Mouse (Mus musculus) heart, postnatal 0 days (tissue): ENCODE measurements around the gene Cct8. TPM values are rescaled to one million over a fixed set of nuclear protein-coding genes. Genes with fewer than 3 reads are reported as not detected.

Experiments
- ATAC-seq: fragments of 200-750 bp; cut with Nextera tagmentation; 2 replicates; pipeline ENCODE4 v1.8.0; 2017; ENCODE audit warnings: low read depth, moderate number of reproducible peaks, moderate library complexity; ENCODE audit not compliant: insufficient read depth
- DNase-seq: peaks from one replicate; pipeline ENCODE4 v3.0.0-alpha.2; 2016; ENCODE audit warnings: low spot score
- H3K27ac ChIP-seq: fragments of 300-500 bp; sonication (generic); 2 replicates; pipeline ENCODE4 v1.5.1; 2014; ENCODE audit warnings: low read depth, mild to moderate bottlenecking
- H3K27me3 ChIP-seq: fragments of 300-500 bp; sonication (generic); 2 replicates; pipeline ENCODE4 v1.6.1; 2014; ENCODE audit warnings: low read length, mixed read lengths; ENCODE audit not compliant: control insufficient read depth, insufficient read depth
- H3K36me3 ChIP-seq: fragments of 300-500 bp; sonication (generic); replicated peaks from 2 replicates; pipeline ENCODE4 v1.6.1; 2014; ENCODE audit warnings: low read length, mixed read lengths; ENCODE audit not compliant: control insufficient read depth, insufficient read depth
- H3K4me1 ChIP-seq: fragments of 300-500 bp; sonication (generic); 2 replicates; pipeline ENCODE4 v1.6.1; 2014; ENCODE audit warnings: antibody characterized with exemption; ENCODE audit not compliant: control insufficient read depth, insufficient read depth
- H3K4me2 ChIP-seq: fragments of 300-500 bp; sonication (generic); 2 replicates; pipeline ENCODE4 v1.6.1; 2014; ENCODE audit warnings: low read depth, mild to moderate bottlenecking, low read length, moderate library complexity
- H3K4me3 ChIP-seq: fragments of 300-500 bp; sonication (generic); 2 replicates; pipeline ENCODE4 v1.5.1; 2014; ENCODE audit warnings: low read depth, low read length
- H3K9ac ChIP-seq: fragments of 300-500 bp; sonication (generic); replicated peaks from 2 replicates; pipeline ENCODE4 v1.6.1; 2014; ENCODE audit warnings: low read depth, low read length, mixed read lengths
- H3K9me3 ChIP-seq: fragments of 300-500 bp; sonication (generic); replicated peaks from 2 replicates; pipeline ENCODE4 v1.6.1; 2016; ENCODE audit warnings: low read length; ENCODE audit not compliant: control insufficient read depth
- CTCF ChIP-seq: IDR thresholded peaks from 2 replicates; pipeline ENCODE4 v1.5.1; 2016; ENCODE audit warnings: antibody characterized with exemption, control low read depth, low read depth
- EP300 ChIP-seq: IDR thresholded peaks from 2 replicates; pipeline ENCODE4 v1.6.1; 2016; ENCODE audit warnings: antibody characterized with exemption, low read depth
- WGBS: fragments of 180-500 bp; shearing (Covaris S2); extraction: QIAGEN DNeasy Blood & Tissue Kit; methylation state at CpG from one replicate; pipeline ENCODE4 v1.1.7; 2014; 5-methylcytosine and 5-hydroxymethylcytosine counted together
- polyA plus RNA-seq: library from polyadenylated mRNA; unstranded; fragments of >200 nt; fragmentation: Nextera tagmentation; extraction: Ambion mirVana; gene quantifications from 2 replicates; pipeline ENCODE4 v1.2.1, GENCODE M21; 2015
- total RNA-seq: library from RNA; depleted of rRNA; stranded (reverse); fragments of >200 nt; gene quantifications from 2 replicates; pipeline ENCODE4 v1.2.3, GENCODE M21; 2014; ENCODE audit warnings: low replicate concordance; rRNA removed

The Cct8 gene
- total RNA-seq (89.7 and 126 TPM in 2 replicates), polyA plus RNA-seq (202 and 213 TPM in 2 replicates)

- Histone ChIP-seq H3K4me2 (peak within 1 kb of the TSS; percentile 81), H3K4me1 (peaks cover 19% of the 10 kb centered on the region), H3K4me3 (peak within 1 kb of the TSS; percentile 89), H3K36me3 (peaks cover 27% of the 10 kb centered on the region), H3K27me3 (no peaks in the 10 kb centered on the region), H3K9ac (peak within 1 kb of the TSS; percentile 96), H3K27ac (peak within 1 kb of the TSS; percentile 89), H3K9me3 (no peaks in the 10 kb centered on the region)
- ATAC-seq: peak; percentile 96
- DNase-seq: peak; percentile 98
- under 1% methylated on average over 48 of the region's 48 CpGs for WGBS
- TF ChIP-seq CTCF (no peak), EP300 (peak; percentile 99)
These were observed at the start of gene Cct8 for GRCm38 (mm10) chr16:87495716-87496447. Cct8 (minus strand) TSS chr16:87495873.

- DNase-seq (no peak), ATAC-seq (no peak)
- Histone ChIP-seq H3K9me3 (no peaks in the 10 kb centered on the region), H3K27ac (no peak overlapping the region), H3K27me3 (no peaks in the 10 kb centered on the region), H3K9ac (no peak overlapping the region), H3K4me2 (no peak overlapping the region), H3K4me1 (peaks cover 5% of the 10 kb centered on the region; the same call in 1 of the 2 replicates), H3K4me3 (no peak overlapping the region), H3K36me3 (no peaks in the 10 kb centered on the region)
- TF ChIP-seq CTCF (no peak), EP300 (no peak)
- WGBS: 56% methylated on average over 10 of the region's 10 CpGs
These were observed 33.1 kb upstream of the Cct8 start for GRCm38 (mm10) chr16:87528755-87529154.

GRCm38 (mm10) chr16:87527553-87528249 is 32.0 kb upstream of the Cct8 start:
- H3K9ac ChIP-seq: no peak overlapping the region
- WGBS: 66% methylated on average over 8 of the region's 8 CpGs
- no peaks in the 10 kb centered on the region for H3K9me3 ChIP-seq
- no peak for TF ChIP-seq CTCF
- no peak for TF ChIP-seq EP300
- no peak overlapping the region for H3K4me2 ChIP-seq
- H3K4me3 ChIP-seq: no peak overlapping the region
- ATAC-seq (no peak), DNase-seq (no peak)
- no peak overlapping the region for H3K27ac ChIP-seq
- no peaks in the 10 kb centered on the region for H3K36me3 ChIP-seq
- no peaks in the 10 kb centered on the region for H3K27me3 ChIP-seq
- peaks cover 7% of the 10 kb centered on the region; the same call in 1 of the 2 replicates for H3K4me1 ChIP-seq

GRCm38 (mm10) chr16:87524228-87524627 is 28.6 kb upstream of the Cct8 start:
- Histone ChIP-seq H3K9me3 (no peaks in the 10 kb centered on the region), H3K36me3 (no peaks in the 10 kb centered on the region), H3K27me3 (no peaks in the 10 kb centered on the region), H3K27ac (no peak overlapping the region), H3K4me3 (no peak overlapping the region), H3K4me1 (peaks cover 7% of the 10 kb centered on the region; the same call in 1 of the 2 replicates), H3K9ac (no peak overlapping the region), H3K4me2 (no peak overlapping the region)
- 69% methylated on average over 5 of the region's 5 CpGs for WGBS
- no peak for DNase-seq
- TF ChIP-seq CTCF (no peak), EP300 (no peak)
- ATAC-seq: no peak

GRCm38 (mm10) chr16:87512331-87512730 is 16.7 kb upstream of the Cct8 start:
- ATAC-seq (no peak), DNase-seq (no peak)
- Histone ChIP-seq H3K4me3 (no peak overlapping the region), H3K36me3 (no peaks in the 10 kb centered on the region), H3K9me3 (no peaks in the 10 kb centered on the region), H3K27ac (no peak overlapping the region), H3K4me1 (no peaks in the 10 kb centered on the region), H3K9ac (no peak overlapping the region), H3K27me3 (no peaks in the 10 kb centered on the region), H3K4me2 (no peak overlapping the region)
- no peak for TF ChIP-seq CTCF
- TF ChIP-seq EP300: no peak
- WGBS: 84% methylated on average over 14 of the region's 14 CpGs
